Mouse (Mus musculus): ENCODE measurements around the gene Tcte3. TPM values are rescaled to one million over a fixed set of nuclear protein-coding genes. Genes with fewer than 3 reads are reported as not detected.
"Not testable (repeated sequence)": the region's sequence is repeated elsewhere in the genome, so short reads cannot be mapped to it uniquely, and the experiment has no call there.

Gene Tcte3
- polyA plus RNA-seq, 1 experiment from 2014 or later, result not detected

DNA sequence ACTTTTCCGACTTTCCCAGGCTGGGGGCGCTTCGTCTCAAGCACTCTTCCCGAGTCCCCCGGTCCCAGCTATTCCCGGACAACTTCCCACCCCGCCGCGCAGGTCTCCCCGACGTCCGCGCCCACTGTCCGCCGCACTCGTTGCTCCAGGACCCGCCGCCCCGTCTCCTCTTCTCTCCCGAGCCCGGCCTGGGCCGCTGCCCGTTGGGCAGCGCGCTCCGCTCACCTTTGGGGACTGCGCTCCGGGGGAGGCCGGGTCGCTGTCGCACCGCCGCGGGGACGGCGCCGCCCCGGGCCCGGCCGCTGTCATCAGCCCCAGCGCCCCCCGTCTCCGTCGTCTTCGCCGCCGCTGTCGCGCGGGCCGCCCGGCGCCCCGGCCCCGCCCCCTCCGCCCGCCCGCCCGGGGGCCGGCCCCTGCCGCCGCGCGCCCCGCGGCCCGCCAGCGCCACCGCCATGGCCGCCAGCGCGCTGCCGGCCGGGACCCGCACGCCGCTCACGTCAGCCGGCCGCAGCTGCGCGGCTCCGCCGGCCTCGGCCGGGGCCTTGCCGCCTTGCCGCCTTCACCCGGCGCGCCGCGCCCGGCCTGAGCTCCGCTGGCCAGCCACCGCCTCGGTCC is 17.3 kb downstream of the Tcte3 start:
- H3K27ac ChIP-seq (replicated peaks); H3K9me3 ChIP-seq; H3K4me3 ChIP-seq; H3K36me3 ChIP-seq (replicated peaks); H3K27me3 ChIP-seq (replicated peaks; ENCODE audit: low read depth, poor library complexity, severe bottlenecking); H3K4me1 ChIP-seq; DNase-seq (ENCODE audit: low spot score): not testable (repeated sequence)
- WGBS, result no CpG with 5 or more reads among the region's 97 CpGs

DNA sequence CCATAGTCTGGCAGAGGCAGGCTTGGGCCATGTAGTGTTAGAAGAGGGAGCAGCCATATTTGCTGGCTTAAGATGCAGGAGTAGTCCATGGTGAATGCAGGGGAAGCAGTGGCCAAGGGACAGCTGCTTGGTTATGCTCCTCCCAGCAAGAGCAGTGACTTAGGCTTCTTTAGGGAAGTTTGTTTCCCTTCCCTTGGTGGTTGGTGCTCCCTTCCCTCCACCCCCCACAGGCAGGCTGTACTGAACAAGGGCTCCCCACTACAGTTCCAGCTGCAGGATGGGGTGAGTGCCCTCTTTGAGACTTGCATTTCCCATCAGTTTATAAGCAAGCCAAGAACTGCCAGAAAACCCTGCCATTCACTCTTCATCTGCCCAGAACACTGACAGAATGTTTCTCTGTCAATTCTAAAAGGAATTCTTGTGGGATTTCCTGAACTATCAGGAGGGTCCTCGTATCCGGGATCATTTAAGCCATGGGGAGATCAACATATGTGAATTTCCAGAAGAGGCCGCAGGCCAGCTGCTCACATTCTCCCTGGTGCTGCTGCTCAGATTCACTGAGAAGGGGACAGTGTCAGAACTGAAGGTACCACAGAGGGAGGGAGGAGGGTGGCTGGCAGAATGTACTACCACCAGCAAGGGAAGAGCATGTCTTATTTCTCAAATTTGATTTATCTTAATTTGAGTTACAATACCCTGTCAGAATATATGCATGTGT is 19.6 kb downstream of the Tcte3 start:
- H3K4me1 ChIP-seq; H3K9me3 ChIP-seq; DNase-seq (ENCODE audit: low spot score); H3K27ac ChIP-seq (replicated peaks); H3K36me3 ChIP-seq (replicated peaks); H3K27me3 ChIP-seq (replicated peaks; ENCODE audit: low read depth, poor library complexity, severe bottlenecking); H3K4me3 ChIP-seq: not testable (repeated sequence)
- 86% methylated on average over 3 of the region's 3 CpGs for WGBS

DNA sequence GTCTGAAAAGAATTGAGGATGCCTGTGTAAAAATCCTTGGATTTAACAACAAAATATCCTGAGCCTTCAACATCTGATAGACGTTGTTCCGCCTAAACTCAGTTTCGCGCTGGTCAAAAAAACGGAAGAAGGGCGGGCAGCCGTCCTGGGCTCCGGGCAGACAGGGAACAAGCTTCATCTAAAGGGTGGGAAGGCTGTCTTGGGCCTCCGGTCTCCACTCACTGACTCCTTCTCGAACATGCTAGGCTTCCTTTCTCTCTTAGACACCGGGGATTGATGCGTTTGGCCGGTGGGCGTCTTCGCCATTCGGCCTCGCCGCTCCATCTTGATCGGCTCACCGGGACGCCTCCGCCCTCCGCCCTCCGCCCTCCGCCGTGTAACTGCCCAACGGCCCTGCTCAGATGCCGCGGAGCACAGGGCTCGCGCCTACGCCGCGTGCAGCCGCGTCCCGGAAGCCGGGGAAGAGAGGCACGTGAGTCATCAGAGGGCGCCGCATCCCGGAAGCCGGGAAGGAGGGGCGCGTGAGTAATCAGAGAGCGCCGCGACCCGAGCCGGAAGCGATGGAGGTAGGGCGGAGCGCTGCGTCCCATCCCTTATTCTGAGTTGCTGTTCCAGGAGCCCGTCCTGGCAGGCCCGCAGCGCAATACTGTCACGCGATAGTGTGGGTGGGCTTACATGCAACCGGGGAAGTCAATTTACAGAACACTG is 31.4 kb downstream of the Tcte3 start, which contains the start of gene Gm3435:
Gm3435 (plus strand) TSS at position 471 of the 708 bp plus-strand sequence.
- WGBS, result no CpG with 5 or more reads among the region's 60 CpGs

DNA sequence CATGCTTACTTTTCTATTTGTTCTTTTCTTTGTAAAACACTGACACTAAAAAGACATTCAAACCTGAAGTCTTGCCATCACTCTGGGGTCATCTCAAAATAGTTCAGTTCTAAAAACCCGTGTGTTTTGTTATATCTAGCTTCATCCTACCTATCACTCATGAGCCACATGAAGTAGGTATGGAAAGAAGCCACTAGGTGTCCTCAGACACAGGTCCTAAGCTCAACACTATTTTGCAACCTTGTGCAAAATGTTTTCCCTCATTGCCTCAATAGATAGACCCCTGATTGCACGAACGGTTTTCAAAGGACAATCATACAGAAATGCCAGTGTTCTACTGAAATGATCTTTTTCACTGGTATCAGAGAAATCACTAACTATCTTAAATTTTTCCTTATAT is 32.2 kb downstream of the Tcte3 start:
- not testable (repeated sequence) for H3K9me3 ChIP-seq; H3K27ac ChIP-seq (replicated peaks); H3K27me3 ChIP-seq (replicated peaks; ENCODE audit: low read depth, poor library complexity, severe bottlenecking); H3K4me1 ChIP-seq; H3K4me3 ChIP-seq; DNase-seq (ENCODE audit: low spot score); H3K36me3 ChIP-seq (replicated peaks)
- WGBS, result no CpG with 5 or more reads among the region's 3 CpGs

More for the DNA sequence above, 31.4 kb downstream of the Tcte3 start, which contains the start of gene Gm3435:
- not testable (repeated sequence) for H3K9me3 ChIP-seq; H3K36me3 ChIP-seq (replicated peaks); H3K4me1 ChIP-seq; H3K27ac ChIP-seq (replicated peaks); DNase-seq (ENCODE audit: low spot score); H3K27me3 ChIP-seq (replicated peaks; ENCODE audit: low read depth, poor library complexity, severe bottlenecking); H3K4me3 ChIP-seq

DNA sequence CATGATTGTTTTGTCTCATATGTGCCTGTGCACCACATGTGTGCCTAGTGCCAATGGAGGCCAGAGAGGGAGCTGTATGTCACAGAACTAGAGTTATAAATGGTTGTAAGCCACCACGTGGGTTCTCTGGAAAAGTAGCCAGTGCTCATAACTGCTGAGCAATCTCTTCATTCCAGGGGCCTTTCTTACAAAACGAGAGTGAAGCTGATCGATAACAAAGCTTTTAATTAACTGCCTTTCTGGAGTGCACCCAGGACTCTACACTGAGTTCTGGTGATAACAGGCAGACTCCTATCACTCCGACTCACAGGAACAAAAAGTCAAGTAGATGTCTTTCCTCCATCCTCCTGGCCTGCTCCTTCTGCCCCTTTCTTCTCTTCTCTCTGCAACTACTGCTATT is 41.2 kb downstream of the Tcte3 start:
- H3K27ac ChIP-seq (replicated peaks), result not testable (repeated sequence)

DNA sequence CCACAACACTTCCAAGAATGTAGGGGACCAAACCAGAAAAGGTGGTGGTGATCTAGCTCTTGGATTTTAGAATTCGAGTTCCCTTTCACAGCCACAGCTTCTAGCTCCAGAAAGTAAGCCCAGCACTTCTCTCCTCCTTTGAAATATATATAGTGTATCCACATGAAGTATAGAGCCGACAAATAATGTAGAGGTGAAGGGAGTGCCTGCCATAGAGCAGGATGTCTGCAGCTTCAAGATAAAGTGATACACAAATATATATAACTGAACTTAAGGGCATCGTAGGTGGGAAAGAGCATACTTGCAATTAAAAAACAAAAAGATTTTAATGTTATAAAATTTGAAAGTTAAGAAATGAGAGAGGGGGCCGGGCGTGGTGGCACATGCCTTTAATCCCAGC is 47.1 kb downstream of the Tcte3 start:
- WGBS, result no CpG with 5 or more reads among the region's 5 CpGs
- not testable (repeated sequence) for H3K4me3 ChIP-seq; H3K27me3 ChIP-seq (replicated peaks; ENCODE audit: low read depth, poor library complexity, severe bottlenecking); DNase-seq (ENCODE audit: low spot score); H3K4me1 ChIP-seq; H3K9me3 ChIP-seq; H3K27ac ChIP-seq (replicated peaks); H3K36me3 ChIP-seq (replicated peaks)

More for the DNA sequence above, 41.2 kb downstream of the Tcte3 start:
- H3K27me3 ChIP-seq (replicated peaks; ENCODE audit: low read depth, poor library complexity, severe bottlenecking); H3K9me3 ChIP-seq; H3K4me1 ChIP-seq; DNase-seq (ENCODE audit: low spot score); H3K4me3 ChIP-seq; H3K36me3 ChIP-seq (replicated peaks): not testable (repeated sequence)
- no CpG with 5 or more reads among the region's 4 CpGs for WGBS

DNA sequence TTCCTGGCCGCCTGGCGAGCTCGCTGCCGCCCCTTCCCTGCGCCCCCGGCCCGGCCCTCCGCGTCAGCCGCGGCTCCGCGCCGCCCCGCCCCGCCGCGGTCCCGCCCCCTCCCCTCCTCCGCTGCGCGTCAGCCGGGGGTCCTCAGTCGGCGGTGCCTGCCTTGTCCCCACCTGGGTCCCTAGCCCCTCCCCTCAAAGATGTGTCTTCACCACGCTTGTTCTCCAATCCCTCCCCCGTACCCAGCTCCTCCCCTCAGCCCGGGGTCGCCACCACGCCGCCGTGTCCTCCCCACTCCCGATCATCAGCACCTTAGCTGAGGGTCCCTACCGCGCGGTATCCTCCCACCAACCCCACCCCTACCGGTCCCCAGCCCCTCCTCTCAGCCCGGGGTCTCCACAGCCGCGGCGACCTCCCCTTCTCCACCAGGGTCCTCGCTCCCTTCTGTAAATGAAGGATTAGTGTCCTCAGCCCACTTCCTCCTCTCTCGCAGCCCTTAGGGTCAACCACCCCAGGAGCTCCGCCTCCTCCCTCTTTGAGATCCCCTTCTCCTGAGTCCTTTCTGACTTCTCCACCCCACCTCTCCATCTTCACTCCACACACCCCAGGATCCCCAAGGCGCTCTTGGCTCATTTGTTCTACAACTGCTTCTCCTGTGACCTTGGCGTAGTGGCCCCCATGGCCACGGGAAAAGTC is 48.0 kb downstream of the Tcte3 start:
- H3K4me1 ChIP-seq; H3K27me3 ChIP-seq (replicated peaks; ENCODE audit: low read depth, poor library complexity, severe bottlenecking); H3K27ac ChIP-seq (replicated peaks); DNase-seq (ENCODE audit: low spot score); H3K9me3 ChIP-seq; H3K36me3 ChIP-seq (replicated peaks); H3K4me3 ChIP-seq: not testable (repeated sequence)
- whole genome bisulfite sequencing, result no CpG with 5 or more reads among the region's 47 CpGs

DNA sequence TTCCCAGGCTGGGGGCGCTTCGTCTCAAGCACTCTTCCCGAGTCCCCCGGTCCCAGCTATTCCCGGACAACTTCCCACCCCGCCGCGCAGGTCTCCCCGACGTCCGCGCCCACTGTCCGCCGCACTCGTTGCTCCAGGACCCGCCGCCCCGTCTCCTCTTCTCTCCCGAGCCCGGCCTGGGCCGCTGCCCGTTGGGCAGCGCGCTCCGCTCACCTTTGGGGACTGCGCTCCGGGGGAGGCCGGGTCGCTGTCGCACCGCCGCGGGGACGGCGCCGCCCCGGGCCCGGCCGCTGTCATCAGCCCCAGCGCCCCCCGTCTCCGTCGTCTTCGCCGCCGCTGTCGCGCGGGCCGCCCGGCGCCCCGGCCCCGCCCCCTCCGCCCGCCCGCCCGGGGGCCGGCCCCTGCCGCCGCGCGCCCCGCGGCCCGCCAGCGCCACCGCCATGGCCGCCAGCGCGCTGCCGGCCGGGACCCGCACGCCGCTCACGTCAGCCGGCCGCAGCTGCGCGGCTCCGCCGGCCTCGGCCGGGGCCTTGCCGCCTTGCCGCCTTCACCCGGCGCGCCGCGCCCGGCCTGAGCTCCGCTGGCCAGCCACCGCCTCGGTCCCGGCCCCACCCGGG is 48.7 kb downstream of the Tcte3 start:
- not testable (repeated sequence) for H3K4me3 ChIP-seq; H3K36me3 ChIP-seq (replicated peaks); H3K27ac ChIP-seq (replicated peaks); H3K4me1 ChIP-seq; H3K27me3 ChIP-seq (replicated peaks; ENCODE audit: low read depth, poor library complexity, severe bottlenecking); H3K9me3 ChIP-seq; DNase-seq (ENCODE audit: low spot score)
- WGBS, result no CpG with 5 or more reads among the region's 98 CpGs

DNA sequence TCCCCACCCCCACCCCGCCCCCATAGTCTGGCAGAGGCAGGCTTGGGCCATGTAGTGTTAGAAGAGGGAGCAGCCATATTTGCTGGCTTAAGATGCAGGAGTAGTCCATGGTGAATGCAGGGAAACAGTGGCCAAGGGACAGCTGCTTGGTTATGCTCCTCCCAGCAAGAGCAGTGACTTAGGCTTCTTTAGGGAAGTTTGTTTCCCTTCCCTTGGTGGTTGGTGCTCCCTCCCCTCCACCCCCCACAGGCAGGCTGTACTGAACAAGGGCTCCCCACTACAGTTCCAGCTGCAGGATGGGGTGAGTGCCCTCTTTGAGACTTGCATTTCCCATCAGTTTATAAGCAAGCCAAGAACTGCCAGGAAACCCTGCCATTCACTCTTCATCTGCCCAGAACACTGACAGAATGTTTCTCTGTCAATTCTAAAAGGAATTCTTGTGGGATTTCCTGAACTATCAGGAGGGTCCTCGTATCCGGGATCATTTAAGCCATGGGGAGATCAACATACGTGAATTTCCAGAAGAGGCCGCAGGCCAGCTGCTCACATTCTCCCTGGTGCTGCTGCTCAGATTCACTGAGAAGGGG is 51.1 kb downstream of the Tcte3 start:
- H3K9me3 ChIP-seq; H3K4me1 ChIP-seq; H3K27ac ChIP-seq (replicated peaks); DNase-seq (ENCODE audit: low spot score); H3K4me3 ChIP-seq; H3K27me3 ChIP-seq (replicated peaks; ENCODE audit: low read depth, poor library complexity, severe bottlenecking); H3K36me3 ChIP-seq (replicated peaks): not testable (repeated sequence)
- WGBS, result 77% methylated on average over 4 of the region's 5 CpGs

DNA sequence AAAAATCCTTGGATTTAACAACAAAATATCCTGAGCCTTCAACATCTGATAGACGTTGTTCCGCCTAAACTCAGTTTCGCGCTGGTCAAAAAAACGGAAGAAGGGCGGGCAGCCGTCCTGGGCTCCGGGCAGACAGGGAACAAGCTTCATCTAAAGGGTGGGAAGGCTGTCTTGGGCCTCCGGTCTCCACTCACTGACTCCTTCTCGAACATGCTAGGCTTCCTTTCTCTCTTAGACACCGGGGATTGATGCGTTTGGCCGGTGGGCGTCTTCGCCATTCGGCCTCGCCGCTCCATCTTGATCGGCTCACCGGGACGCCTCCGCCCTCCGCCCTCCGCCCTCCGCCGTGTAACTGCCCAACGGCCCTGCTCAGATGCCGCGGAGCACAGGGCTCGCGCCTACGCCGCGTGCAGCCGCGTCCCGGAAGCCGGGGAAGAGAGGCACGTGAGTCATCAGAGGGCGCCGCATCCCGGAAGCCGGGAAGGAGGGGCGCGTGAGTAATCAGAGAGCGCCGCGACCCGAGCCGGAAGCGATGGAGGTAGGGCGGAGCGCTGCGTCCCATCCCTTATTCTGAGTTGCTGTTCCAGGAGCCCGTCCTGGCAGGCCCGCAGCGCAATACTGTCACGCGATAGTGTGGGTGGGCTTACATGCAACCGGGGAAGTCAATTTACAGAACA is 62.8 kb downstream of the Tcte3 start, which contains the start of the genes 9030025P20Rik and Gm3417:
9030025P20Rik (plus strand) TSS at position 107 of the 677 bp plus-strand sequence.
Gm3417 (minus strand) TSS at position 429 of the 677 bp plus-strand sequence.
- H3K9me3 ChIP-seq; H3K4me1 ChIP-seq; DNase-seq (ENCODE audit: low spot score); H3K27ac ChIP-seq (replicated peaks); H3K36me3 ChIP-seq (replicated peaks); H3K27me3 ChIP-seq (replicated peaks; ENCODE audit: low read depth, poor library complexity, severe bottlenecking): not testable (repeated sequence)
- whole genome bisulfite sequencing, result no CpG with 5 or more reads among the region's 60 CpGs
- 0 out of 2 replicates have a peak within 1 kb of the TSS, but pooled peaks have one; percentile 37 for H3K4me3 ChIP-seq

DNA sequence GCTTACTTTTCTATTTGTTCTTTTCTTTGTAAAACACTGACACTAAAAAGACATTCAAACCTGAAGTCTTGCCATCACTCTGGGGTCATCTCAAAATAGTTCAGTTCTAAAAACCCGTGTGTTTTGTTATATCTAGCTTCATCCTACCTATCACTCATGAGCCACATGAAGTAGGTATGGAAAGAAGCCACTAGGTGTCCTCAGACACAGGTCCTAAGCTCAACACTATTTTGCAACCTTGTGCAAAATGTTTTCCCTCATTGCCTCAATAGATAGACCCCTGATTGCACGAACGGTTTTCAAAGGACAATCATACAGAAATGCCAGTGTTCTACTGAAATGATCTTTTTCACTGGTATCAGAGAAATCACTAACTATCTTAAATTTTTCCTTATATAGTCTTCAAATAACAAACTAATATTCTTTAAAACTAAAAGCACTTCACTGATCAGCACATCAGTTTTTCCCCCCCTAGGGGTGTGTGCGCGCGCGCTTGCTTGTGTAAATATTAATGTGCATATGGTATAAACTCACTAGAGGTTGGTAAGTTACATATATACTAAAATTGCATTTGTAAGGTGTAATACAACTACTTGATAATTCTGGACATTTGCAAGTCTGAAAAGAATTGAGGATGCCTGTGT is 63.4 kb downstream of the Tcte3 start:
- H3K4me3 ChIP-seq, result 0 out of 2 replicates have a peak overlapping the region, but pooled peaks have one; percentile 37
- not testable (repeated sequence) for H3K27ac ChIP-seq (replicated peaks); H3K27me3 ChIP-seq (replicated peaks; ENCODE audit: low read depth, poor library complexity, severe bottlenecking); DNase-seq (ENCODE audit: low spot score); H3K9me3 ChIP-seq; H3K4me1 ChIP-seq; H3K36me3 ChIP-seq (replicated peaks)
- WGBS, result 4% methylated on average over 4 of the region's 7 CpGs
